Mouse (Mus musculus) urinary bladder, adult 2 months (tissue): ENCODE data around the gene Creld1. TPM values are rescaled to one million over a fixed set of nuclear protein-coding genes. Genes with fewer than 3 reads are reported as not detected.

Experiments
- DNase-seq: peaks from one replicate; pipeline ENCODE4 v3.0.0; 2022; ENCODE audit warnings: low spot score
- polyA plus RNA-seq: library from polyadenylated mRNA; depleted of rRNA; stranded (reverse); fragments of >200 nt; gene quantifications from 2 replicates; pipeline ENCODE4 v1.2.3, GENCODE M21; 2012; rRNA removed

Creld1 gene
- 46.1 and 58.4 TPM in 2 replicates for polyA plus RNA-seq

DNA sequence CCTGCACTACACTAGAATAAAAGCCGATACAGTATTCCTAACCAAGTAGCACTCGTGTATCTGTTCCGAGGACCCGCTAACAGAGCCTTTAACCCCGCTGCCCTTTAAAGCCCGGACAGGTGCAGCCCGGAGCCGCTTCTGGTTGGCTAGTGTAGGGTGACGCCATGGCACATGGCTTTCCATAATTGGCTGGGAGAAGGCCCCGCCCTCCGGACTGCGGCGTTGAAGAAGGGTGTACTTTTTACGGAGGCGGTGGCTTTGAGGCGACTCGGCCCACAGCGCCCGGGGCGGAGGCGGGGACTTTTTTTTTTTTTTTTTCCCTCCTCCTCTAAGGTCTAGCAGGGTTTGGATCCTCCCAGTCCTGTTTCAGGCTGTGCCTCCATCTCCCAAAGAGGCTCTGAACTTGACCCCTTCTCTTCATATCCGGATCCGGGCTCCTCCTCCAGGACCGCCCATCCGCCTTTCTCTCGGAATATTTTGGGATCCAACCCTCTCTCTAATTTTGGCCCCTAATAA lies at the start of gene Creld1:
TSS of gene Creld1 (plus strand) at position 198 of the 516 bp plus-strand sequence.
- peak; percentile 76 for DNase-seq

DNA sequence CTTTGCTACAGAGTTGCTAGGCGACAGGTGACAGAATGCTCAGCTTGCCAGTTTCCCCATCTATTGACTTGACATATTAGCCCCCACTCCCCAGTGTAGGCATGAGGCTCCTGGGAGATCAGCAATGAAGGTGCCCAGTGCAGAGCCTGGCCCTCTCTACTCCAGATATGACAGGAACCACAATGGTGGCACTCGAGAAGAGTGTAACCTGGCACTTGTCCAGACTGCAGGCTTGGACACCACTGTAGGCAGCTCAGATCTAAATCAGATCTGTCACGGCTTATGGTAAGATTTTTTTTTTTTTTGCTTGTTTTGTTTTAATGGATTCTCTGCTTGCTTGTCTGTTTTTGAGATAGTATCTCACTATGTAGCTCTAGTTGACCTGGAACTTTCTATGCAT lies 49.4 kb upstream of the Creld1 start:
- DNase-seq, result no peak

DNA sequence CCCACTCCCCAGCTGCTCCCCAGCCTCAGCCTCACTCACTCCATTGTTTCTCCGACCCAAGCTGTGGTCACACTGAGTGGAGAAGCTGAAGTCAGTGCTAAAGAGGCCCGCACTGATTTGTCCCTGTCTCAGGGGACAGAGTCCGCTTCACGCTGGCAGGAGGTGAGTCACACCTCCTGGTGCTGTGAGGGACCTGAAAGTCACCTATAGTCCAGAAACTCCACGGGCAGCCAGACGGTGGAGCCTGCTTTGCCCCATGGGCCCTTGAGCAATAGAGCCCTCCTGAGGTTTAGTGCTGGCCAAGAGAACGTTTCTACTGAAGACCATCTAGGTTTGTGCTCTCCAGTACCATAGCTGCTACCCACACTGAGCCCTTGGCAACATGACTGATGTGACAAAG lies 48.4 kb upstream of the Creld1 start:
- DNase-seq, result no peak

DNA sequence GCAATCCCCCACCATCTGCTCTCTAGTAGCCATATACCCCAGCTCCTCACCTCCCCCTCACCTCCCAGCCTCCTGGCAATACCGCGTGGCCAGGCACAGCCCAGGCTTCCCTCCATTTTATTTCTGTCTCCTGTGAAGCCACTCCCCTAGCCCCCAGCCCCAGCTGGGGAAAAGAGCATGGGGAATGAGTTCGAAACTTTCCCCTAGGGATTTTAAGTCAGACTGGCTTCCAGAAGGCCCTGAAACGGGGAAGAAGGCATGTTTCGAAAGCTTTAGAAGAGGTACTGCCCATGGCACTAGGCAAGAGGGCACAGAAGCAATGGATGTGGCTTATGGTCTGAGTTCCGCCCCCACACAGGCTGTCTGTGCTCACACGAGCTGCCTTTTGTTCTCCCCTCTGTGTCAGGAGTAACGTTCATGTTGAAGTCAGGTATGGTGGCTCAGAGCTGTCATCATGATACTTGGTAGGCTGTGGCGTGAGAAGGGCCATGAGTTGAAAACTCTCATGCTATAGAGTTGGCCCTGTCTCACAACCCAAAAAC lies 47.4 kb upstream of the Creld1 start, which contains the start of gene Cidec:
TSS of gene Cidec (minus strand) at position 97 of the 542 bp plus-strand sequence.
- no peak for DNase-seq

DNA sequence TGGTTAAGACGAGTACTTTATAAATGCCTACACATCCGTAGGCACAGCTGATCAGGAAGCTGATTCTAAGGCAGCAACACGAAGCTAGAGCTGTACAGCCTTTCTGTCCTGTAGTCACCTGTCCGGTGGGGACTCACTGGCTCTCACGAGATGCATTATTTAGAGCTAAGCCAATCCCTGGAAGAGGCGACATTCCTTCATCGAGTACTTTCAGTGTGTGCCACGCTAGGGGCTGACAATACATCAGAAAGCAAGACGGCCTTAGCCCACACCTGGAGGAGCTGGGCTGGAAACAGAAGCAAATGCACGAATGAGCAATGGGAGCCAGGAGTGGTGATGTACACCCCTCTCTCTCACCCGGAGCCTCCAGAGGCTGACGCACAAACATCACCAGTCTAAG lies 46.0 kb upstream of the Creld1 start:
- DNase-seq, result no peak

DNA sequence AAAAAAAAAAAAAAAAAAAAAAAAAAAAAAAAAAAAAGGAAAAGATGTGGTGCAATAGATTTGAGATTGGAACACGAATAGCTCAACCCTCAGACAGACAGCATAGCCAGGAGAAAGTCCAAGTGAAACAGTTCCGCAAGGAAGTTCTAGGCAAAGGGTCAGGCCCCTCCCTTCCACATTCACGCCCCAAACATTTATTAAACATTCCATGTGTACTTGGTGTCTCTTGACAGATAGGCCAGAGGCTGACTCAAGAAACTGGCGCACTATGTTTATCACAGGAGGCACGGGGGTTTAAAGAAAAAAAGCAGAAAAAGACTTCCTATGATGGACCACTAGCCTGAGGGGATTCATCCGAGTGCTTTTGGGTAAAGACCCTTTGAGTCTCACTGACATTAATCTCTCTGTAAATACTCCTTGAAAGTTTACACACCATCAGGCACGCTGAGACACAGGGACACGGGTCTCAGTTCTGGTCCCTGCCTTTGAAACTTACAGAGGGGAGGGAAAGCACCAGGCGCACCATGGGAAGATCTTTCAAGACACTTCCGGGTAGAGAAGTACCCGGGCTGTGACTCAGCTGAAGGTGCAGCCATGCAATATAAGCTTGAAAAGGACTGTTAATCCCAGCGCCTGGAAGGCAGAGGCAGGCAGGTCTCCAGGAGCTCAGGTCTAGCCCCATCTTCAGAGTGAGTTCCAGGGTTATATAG lies 44.2 kb upstream of the Creld1 start:
- DNase-seq, result no peak

DNA sequence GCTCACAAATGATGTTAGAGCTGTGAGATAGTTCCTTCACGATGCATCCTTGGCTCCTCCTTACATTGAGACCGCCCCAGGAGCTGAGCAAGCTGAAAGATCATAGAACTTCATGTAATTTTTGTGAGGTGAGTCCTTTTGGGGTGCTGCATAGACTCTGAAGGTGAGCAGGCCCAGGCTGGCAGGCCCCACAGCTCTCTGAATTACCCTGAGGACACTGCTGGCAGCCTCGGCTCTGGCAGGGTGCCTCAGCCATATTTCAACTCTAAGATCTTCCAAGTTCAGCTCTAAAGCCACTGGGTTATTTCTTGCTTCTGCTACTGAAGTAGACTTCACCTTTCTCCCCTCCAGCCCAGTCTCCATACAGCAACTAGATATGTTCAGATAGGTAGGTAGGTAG lies 42.4 kb upstream of the Creld1 start:
- DNase-seq, result no peak

DNA sequence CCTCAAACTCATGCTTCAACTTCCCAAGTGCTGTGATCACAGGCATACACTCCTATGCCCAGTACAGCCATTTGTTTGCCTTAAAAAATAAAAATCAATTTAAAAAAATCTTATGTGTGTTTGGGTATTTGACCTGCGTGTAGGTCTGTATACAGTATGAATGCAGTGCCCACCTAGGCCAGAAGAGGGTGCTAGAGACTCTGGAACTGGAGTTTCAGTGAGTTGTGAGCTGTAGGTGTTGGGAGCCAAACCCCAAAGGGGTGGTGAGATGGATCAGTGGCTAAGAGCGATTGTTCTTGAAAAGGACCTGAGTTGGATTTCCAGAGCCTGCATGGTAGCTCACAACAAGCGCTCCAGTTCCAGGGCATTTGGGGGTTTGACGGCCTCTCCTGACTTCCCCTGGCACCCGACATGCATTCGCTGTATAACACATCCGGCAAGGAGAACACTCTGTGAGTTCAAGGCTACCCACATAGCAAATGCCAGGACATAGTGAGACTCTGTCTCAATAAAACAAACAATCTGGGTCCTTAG lies 41.9 kb upstream of the Creld1 start:
- no peak for DNase-seq

DNA sequence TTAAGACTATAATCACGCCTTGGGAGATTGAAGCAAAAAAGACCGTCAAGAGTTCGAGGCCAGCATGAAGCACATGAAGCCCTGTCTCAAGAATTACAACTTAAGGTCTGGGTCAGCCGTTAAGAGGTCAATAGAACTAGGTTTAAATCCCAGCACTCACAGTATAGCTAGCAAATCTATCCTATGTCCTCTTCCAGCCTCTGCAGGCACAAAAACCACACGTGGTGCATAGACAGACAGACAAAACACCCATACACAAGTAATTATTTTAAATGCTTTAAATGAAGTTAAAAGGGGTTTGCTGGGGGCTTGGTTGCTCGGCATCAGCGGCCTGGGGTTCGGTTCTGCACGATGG lies 41.0 kb upstream of the Creld1 start:
- no peak for DNase-seq

DNA sequence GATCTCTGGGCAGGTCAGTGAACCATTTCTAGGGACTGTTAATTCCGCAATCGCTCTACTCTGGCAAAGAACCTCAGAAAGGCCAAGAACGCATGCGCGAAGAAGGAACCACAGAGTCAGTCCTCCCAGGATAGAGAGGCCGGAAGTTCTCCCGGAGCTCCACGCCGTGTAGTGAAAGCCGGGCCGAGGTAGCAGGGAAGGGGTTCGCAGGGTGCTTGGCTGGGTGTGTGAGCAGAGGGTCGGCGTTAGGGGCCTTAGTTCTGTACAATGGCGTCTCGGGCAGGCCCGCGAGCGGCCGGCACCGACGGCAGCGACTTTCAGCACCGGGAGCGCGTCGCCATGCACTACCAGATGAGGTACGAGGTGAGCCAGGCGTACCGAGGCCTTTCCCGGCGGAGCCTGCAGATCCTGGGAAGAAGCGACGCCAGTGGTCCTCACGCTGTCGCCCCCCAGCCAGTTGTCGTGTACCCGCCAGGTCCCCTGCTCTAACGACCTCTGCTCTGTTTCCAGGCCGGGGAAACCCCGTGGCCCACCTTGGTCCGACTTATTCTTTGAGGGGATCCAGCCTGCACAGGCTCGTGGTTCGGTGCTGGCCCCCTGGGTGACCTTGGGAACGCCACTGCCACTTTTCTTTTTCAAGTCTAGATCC lies 40.5 kb upstream of the Creld1 start, which contains the start of gene Jagn1:
TSS of gene Jagn1 (plus strand) at position 128 of the 649 bp plus-strand sequence.
- DNase-seq, result peak; percentile 83

DNA sequence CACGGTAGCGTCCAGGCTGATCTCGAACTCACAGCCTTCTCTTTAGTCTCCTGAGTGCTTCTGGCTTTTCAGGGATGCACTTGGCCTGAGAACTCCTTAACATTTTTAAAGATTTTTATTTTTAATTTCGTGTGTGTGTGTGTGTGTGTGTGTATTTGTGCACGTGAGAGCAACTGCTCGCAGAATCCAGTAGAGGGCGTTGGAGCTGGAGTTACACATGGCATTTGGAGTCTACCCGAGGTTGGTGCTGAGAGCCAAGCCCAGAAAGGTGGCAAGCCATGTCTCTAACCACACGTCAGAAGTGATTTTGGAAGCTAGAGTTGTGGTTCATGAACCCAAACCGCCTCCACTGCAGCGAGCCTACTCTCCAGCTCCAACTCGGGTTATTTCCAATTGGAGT lies 40.0 kb upstream of the Creld1 start:
- no peak for DNase-seq

DNA sequence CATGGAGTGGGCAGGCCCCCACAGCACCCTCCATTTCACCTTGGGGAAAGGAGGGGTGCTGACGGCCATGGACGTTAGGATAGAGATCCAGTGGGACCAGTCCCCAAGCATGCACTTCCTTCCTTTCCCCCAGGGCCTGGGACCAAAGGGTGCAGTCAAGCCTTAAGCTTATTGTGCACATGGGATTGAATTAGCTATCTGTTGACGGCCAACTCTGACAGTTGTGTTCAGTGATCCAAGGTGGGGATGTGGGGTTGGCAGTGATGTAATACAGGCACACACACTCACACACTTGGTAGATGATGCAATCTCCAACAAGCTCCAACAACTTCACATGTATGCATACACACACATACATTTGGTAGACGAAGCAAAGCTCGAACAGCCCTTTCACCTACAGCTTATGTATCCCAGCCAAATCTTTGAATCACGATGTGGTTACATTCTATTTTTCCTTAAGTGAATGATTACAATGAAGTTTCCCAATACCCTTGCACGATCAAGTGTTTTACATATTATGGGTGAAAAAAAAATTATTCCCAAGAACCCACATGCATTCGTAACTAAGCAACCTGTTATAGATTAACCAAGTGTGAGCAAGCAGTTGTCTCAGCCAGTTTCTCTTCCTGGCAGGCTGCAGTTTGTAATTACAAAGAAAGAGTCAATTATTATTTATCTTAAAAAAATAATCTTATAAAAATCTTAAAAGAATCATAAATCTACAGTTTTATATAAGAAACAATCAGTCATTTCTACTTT lies 38.7 kb upstream of the Creld1 start:
- DNase-seq, result no peak

DNA sequence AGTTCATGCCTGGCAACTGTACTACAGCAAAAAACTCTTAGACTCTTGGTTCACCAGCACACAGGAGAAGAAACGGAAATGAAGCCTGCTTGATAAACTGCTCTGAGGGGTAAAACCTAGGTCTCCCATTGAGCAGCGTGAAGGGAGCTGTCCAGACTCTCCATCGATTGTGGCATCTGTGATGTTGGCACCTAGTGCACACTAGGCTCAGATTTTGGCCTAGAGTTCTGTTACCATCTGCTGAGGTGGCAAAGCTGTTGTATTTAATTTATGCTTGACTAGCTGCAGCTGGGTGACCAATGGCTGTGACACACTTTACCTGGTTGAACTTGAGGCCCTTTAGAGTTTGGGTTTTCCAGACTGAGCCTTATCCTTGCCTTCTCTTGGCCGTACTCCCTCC lies 35.5 kb upstream of the Creld1 start:
- no peak for DNase-seq

DNA sequence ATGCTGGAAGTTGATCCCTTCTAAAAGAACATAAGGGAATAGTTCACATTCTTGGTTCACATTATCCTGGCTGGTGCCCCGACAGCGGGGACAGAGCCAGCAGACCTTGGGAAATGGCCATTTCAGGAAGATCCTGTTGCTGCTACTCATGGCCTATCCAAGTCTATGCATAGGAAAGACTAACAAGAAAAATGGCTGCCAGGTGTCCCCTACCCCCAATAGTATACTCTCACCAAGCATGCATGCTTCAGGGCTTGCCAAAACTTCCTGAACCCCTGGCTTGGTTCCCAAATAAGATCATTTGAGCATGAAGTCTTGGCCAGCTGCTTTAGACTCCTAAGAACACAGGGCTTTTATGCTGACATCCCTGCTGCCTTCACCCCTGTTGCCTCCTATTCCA lies 31.3 kb upstream of the Creld1 start:
- DNase-seq, result no peak

DNA sequence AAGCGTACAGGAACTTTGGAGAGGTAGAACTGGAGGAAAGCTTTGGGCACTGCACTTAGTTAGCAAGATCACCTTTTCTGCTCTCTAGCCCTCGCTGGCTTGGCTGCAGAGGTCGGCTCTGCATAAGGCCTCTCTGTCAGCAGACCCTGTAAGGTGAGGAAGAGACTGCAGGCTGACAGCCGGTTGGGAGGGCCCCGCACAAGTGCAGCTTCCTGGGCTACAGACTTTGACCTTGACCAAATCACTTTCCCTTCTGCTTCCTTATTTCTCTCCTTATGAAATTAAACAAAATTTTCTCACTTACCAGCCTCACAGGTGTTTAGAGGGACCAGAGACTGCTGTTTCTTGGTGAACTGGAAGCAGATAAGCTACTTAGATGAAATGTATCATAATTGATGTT lies 28.1 kb upstream of the Creld1 start:
- DNase-seq, result no peak

DNA sequence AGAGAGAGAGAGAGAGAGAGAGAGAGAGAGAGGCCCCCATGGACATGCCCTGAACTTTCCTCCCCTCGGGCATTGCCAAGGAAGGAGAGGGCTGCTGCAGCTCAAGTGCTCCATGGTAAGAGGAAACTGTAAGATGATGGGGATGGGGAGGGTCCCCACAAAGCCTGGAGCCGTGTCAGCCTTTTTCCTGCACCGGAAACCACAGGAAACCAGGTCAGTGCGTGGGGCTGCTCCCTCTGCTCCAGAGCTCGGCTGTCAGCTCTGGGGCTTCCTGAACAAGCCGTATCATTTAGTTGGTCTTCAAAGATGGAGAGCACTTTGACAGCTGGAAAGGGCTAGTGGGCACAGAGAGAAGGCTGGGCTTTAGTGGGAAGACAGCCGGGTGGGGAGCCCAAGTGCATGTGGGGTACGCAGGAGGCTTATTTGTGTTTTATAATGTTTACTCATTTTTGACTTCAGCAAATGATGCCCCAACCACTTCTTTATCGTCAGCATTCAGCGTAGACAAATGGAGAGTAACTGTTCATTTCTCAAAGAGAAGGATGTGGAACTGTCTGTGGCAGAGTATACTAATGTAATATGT lies 25.1 kb upstream of the Creld1 start, which contains the start of gene Il17re:
TSS of gene Il17re (plus strand) at position 533 of the 583 bp plus-strand sequence.
- DNase-seq, result no peak

DNA sequence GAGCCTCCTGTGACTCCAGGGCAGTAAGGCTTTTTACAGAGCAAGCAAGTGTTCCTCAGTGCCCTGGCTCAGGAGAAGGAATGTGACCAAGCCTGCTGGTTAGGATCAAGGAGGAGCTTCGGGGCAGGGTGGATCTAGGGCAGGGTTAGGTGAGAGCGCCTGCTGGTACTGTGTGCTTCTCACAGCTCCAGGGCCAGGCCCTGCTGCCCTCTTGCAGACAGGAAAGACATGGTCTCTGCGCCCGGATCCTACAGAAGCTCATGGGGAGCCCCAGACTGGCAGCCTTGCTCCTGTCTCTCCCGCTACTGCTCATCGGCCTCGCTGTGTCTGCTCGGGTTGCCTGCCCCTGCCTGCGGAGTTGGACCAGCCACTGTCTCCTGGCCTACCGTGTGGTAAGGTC lies 24.5 kb upstream of the Creld1 start:
- peak; percentile 65 for DNase-seq

DNA sequence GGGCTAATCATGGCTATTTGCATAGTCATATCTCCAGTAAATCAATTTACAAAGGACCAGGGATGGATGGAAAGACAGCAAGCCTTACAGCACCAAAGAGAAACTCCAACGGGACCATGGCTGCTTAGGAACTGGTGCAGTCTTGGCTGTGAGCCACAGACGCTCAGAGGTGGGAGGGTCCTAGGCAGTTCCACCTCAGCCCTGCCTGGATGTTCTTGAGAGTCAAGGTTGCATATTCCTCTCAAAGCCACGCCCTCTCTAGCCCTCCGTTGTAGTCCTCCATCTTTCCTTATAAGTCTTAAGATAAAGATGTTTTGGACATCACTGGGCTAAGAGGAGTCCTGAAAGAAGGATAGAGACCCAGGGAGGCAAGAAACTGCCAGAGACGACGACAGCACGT lies 19.1 kb upstream of the Creld1 start:
- no peak for DNase-seq

DNA sequence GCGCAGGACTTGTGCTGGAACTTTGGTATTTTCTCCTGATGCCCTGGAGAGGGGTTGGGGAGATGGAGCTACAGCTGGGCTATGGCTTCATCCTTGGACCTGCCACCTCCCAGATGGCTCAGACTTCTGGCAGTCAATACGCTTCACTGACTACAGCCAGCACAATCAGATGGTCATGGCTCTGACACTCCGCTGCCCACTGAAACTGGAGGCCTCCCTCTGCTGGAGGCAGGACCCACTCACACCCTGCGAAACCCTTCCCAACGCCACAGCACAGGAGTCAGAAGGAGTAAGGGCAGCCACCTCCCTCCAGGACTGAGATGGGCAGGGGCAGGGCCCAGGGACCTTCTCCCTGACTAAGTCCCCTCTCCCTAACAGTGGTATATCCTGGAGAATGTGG lies 17.5 kb upstream of the Creld1 start:
- no peak for DNase-seq

DNA sequence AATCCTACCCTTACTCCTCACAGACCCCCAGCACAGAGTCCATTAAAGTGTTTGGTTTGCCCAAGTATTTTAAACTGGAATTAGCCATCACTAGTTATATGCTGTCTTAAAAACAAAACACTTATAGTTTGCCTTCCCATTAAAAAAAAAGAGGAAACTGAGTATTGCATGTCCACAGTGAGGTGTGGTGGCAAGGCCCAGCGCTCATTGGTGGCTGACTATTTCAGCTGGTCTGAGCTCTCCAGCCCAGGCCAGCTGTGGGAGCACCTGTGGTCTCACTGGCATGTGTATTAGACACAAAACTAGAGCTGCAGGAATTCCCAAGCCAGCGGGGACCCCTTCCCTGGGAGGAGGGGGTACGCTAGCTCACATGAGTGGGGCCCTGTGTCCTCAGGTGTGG lies 14.6 kb upstream of the Creld1 start:
- DNase-seq, result no peak

DNA sequence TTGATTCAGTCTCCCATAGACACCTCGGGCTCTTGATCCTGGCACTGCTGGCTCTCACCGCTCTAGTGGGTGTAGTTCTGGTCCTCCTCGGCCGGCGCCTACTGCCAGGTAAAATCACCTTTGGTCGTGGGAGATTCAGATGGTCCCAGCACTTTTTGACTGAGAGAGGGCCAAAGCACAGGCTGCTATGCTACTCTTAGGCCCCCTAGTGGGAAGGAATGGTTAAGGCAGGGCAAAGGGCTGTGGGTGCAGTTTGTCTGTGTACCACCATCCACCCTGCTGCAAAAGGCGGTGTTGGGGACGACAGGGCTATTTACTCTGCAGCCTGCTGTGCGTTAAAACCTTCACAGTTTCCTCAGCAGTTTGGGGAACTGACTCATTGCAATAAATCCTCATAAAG lies 14.1 kb upstream of the Creld1 start:
- DNase-seq, result no peak

DNA sequence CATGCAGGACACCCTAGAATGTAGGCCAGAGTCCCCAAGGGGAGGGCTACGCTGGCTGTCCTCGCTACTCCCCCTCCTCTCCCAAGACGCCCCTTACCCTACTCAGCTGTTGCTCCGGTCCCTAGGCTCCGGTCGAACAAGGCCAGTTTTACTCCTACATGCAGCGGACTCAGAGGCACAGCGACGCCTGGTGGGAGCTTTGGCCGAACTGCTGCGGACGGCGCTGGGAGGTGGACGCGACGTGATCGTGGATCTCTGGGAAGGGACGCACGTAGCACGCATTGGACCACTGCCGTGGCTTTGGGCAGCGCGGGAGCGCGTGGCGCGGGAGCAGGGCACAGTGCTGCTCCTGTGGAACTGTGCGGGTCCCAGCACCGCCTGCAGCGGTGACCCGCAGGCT lies 13.7 kb upstream of the Creld1 start:
- DNase-seq, result peak; percentile 72
